Mouse (Mus musculus) liver, adult 2 months (tissue): ENCODE measurements around the gene Defb21. TPM values are rescaled to one million over a fixed set of nuclear protein-coding genes. Genes with fewer than 3 reads are reported as not detected.

Source experiments
- DNase-seq: peaks from one replicate; pipeline ENCODE4 v3.0.0-alpha.2; 2011; ENCODE audit warnings: low read depth, low spot score; ENCODE audit errors: extremely low read depth
- H3K27ac ChIP-seq: fragments of 200-500 bp; replicated peaks from 2 replicates; pipeline ENCODE4 v1.5.1; 2012; ENCODE audit warnings: low read depth, mild to moderate bottlenecking, control low read depth, inconsistent platforms, low read length; ENCODE audit not compliant: insufficient read depth
- H3K27me3 ChIP-seq: fragments of 200-500 bp; 2 replicates; pipeline ENCODE4 v1.6.1; 2012; ENCODE audit warnings: mild to moderate bottlenecking, moderate library complexity, low read length, inconsistent platforms; ENCODE audit not compliant: control insufficient read depth, insufficient read depth
- H3K36me3 ChIP-seq: fragments of 200-500 bp; 2 replicates; pipeline ENCODE4 v1.6.1; 2012; ENCODE audit warnings: low read length, inconsistent platforms; ENCODE audit not compliant: control insufficient read depth, insufficient read depth
- H3K4me1 ChIP-seq: fragments of 200-500 bp; 2 replicates; pipeline ENCODE4 v1.6.1; 2011; ENCODE audit warnings: low read length; ENCODE audit not compliant: control insufficient read depth, insufficient read depth
- H3K4me3 ChIP-seq: fragments of 200-500 bp; 2 replicates; pipeline ENCODE4 v1.5.1; 2011; ENCODE audit warnings: low read depth, mild to moderate bottlenecking, control low read depth, low read length, moderate library complexity; ENCODE audit not compliant: insufficient read depth
- H3K79me2 ChIP-seq: fragments of 200-500 bp; 2 replicates; pipeline ENCODE4 v1.6.1; 2012; ENCODE audit warnings: inconsistent platforms, mild to moderate bottlenecking, low read length, moderate library complexity; ENCODE audit not compliant: control insufficient read depth, insufficient read depth
- H3K9ac ChIP-seq: fragments of 200-500 bp; 2 replicates; pipeline ENCODE4 v1.6.1; 2012; ENCODE audit warnings: low read depth, mild to moderate bottlenecking, control low read depth, inconsistent platforms, low read length
- CTCF ChIP-seq: fragments of 200-500 bp; IDR thresholded peaks from 2 replicates; pipeline ENCODE4 v1.5.1; 2011; ENCODE audit warnings: low read depth, low read length, control low read depth
- POLR2A ChIP-seq: fragments of 200-500 bp; IDR thresholded peaks from 2 replicates; pipeline ENCODE4 v1.6.1; 2011; ENCODE audit warnings: low read length, control low read depth; ENCODE audit not compliant: insufficient read depth; ENCODE audit errors: extremely low read depth
- WGBS: fragments of 180-500 bp; shearing (Covaris S2); methylation state at CpG from one replicate; pipeline ENCODE4 v1.1.7; 2018; 5-methylcytosine and 5-hydroxymethylcytosine counted together
- polyA plus RNA-seq: library from polyadenylated mRNA; depleted of rRNA; stranded (reverse); fragments of >200 nt; gene quantifications from 2 replicates; pipeline ENCODE4 v1.2.3, GENCODE M21; 2012
- total RNA-seq: library from RNA; depleted of rRNA; stranded (reverse); fragments of >200 nt; gene quantifications from 2 replicates; pipeline ENCODE4 v1.2.3, GENCODE M21; 2014

The Defb21 gene
- total and polyA plus RNA-seq, 2 experiments: not detected

DNA sequence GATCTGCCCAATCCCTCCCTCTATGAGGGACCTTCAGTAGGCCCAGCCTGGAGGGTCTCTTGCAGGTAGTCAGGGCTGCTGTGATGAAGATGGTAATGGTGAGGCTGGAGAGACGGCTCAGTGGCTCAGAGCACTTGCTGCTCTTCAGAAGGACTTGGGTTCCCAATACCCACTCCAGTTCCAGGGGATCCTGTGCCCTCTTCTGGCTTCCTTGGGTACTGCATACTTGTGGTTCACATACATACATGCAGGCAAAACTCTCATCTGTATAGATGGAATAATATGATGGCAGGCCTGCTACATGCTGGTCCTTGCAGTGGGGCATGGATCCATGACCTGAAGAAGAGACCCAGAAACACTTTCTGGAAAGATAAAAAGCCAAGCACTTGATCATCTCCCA, 36.2 kb downstream of the Defb21 start:
- Histone ChIP-seq H3K27me3 (no peaks in the 10 kb centered on the region), H3K4me1 (no peaks in the 10 kb centered on the region; the same call in 1 of the 2 replicates), H3K9ac (no peak overlapping the region), H3K79me2 (no peaks in the 10 kb centered on the region), H3K36me3 (no peaks in the 10 kb centered on the region), H3K27ac (no peak overlapping the region), H3K4me3 (no peak overlapping the region)
- WGBS: 86% methylated on average over 1 of the region's 1 CpGs
- no peak for TF ChIP-seq CTCF
- TF ChIP-seq POLR2A: no peak
- DNase-seq: no peak

DNA sequence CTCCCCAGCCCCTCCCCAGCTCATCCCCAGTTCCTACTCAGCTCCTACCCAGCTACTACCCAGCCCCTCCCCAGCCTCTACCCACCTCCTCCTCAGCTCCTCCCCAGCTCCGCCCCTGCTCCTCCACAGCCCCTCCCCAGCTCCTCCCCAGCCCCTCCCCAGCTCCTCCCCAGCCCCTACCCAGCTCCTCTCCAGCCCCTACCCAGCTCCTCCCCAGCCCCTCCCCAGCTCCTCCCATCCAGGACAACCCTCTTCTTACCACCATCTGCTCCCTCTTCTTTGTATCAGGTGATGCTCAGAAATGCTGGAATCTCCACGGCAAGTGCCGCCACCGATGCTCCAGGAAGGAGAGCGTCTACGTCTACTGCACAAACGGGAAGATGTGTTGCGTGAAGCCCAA, 39.6 kb downstream of the Defb21 start:
- Histone ChIP-seq H3K27ac (no peak overlapping the region), H3K4me3 (no peak overlapping the region), H3K79me2 (no peaks in the 10 kb centered on the region), H3K27me3 (no peaks in the 10 kb centered on the region), H3K9ac (no peak overlapping the region), H3K4me1 (peaks cover 2% of the 10 kb centered on the region; the same call in 1 of the 2 replicates), H3K36me3 (no peaks in the 10 kb centered on the region)
- TF ChIP-seq CTCF (no peak), POLR2A (no peak)
- DNase-seq: no peak
- 37% methylated on average over 8 of the region's 8 CpGs for WGBS

DNA sequence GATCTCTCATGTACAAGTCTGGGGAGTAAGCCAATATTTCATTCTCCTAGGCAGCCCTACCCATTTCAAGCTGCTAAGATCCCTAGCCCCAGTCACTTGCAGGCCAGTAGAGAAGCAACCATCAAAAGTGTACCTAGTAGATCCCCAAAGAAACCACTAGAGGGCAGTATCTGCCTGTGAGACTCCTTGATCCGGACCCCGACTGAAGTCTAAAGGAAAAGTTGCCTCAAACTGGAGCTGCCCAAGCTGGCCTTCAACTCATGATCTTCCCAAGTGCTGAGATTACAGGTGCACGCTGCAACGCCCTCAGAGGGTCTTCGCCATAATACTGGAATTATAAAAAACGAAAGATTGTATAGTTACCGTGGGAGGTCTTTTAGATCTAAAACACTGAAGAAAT, 43.0 kb downstream of the Defb21 start:
- TF ChIP-seq POLR2A (no peak), CTCF (peak; percentile 57)
- Histone ChIP-seq H3K9ac (no peak overlapping the region), H3K4me1 (peaks cover 2% of the 10 kb centered on the region; the same call in 1 of the 2 replicates), H3K27ac (no peak overlapping the region), H3K4me3 (no peak overlapping the region), H3K27me3 (no peaks in the 10 kb centered on the region), H3K36me3 (no peaks in the 10 kb centered on the region), H3K79me2 (no peaks in the 10 kb centered on the region)
- 19% methylated on average over 7 of the region's 7 CpGs for WGBS
- DNase-seq: peak; percentile 57

DNA sequence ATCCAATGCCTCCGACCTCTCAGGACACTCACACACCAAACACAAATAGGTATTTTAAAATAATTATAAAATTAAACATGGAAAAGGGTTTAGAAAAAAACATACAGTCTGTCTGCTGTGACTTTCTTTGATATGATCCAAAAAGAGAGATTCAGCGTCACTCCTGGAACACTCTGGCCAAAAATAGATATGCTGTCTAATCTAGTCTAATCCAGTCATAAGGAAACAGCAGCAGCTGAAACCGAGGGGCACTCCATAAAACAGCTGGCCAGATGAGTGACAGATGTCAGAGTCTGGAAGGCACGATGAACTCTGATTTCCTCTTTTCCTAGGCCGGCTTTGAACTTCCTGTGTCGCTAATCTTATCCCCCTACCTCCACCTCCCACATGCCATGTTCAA, 43.9 kb downstream of the Defb21 start:
- H3K4me3 ChIP-seq: no peak overlapping the region
- no peak for DNase-seq
- TF ChIP-seq POLR2A: no peak
- no peak for TF ChIP-seq CTCF
- peaks cover 2% of the 10 kb centered on the region; the same call in 1 of the 2 replicates for H3K4me1 ChIP-seq
- no peaks in the 10 kb centered on the region for H3K79me2 ChIP-seq
- no peaks in the 10 kb centered on the region for H3K27me3 ChIP-seq
- H3K27ac ChIP-seq: no peak overlapping the region
- H3K9ac ChIP-seq: no peak overlapping the region
- WGBS: 80% methylated on average over 6 of the region's 6 CpGs
- H3K36me3 ChIP-seq: no peaks in the 10 kb centered on the region

DNA sequence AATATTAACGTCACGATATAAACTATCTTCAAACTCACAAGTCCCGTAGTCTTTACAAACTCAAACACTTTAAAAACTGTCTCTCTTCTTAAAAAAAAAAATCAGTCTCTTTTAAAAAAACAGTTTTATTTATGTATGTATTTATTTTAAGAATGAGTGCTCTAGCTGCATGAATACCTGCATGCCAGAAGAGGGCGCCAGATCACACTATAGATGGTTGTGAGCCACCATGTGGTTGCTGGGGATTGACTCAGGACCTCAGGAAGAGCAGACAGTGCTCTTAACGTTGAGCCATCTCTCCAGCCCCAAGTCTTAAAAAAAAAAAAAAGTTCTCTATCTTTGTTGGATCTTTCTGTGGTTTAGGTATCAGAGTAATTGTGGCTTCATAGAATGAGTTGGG, 44.8 kb downstream of the Defb21 start:
- Histone ChIP-seq H3K27me3 (no peaks in the 10 kb centered on the region), H3K27ac (no peak overlapping the region), H3K36me3 (no peaks in the 10 kb centered on the region), H3K4me3 (no peak overlapping the region), H3K4me1 (peaks cover 2% of the 10 kb centered on the region; the same call in 1 of the 2 replicates), H3K9ac (no peak overlapping the region), H3K79me2 (no peaks in the 10 kb centered on the region)
- no peak for TF ChIP-seq POLR2A
- peak; percentile 38; the same call in 1 of the 2 replicates for TF ChIP-seq CTCF
- 75% methylated on average over 5 of the region's 5 CpGs for WGBS
- no peak for DNase-seq

DNA sequence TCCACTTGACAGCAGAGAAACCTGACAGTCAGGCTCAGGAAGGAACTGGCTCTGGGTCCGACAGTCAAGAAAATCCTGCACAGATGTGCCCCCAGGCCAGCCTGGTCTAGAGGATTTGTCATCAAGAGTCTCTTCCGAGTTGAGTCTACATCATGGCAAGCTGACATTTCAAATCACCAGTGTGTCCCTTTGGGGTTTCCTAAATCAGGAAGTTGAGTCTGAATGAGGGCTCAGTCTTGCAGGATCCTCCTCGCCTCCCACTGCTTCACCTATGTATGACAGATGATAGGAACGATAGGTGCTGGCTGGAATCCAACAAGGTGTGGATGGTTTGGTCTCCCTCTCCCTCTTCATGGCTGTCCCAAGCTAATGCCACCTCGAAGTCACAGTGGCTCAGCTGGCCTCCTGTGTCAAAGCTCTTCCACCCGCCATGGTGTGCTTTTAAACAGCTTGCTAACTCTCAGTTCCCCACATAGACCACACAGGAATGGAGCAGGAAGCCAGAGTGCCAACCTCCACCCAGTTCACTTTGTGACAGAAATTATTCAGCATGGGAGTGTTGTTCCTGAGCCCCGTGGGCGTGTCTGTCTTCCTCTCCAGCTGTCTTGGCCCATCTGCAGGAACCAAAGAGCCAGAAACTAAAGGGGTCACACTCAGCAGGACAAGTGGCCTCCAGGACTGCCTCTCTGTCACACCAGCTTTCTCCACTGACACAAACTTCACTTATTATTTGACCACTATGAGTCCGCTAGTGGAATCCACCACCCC, 48.0 kb downstream of the Defb21 start:
- WGBS: 78% methylated on average over 9 of the region's 9 CpGs
- no peak overlapping the region for H3K27ac ChIP-seq
- TF ChIP-seq CTCF (no peak), POLR2A (no peak)
- no peaks in the 10 kb centered on the region for H3K79me2 ChIP-seq
- H3K4me3 ChIP-seq: no peak overlapping the region
- H3K4me1 ChIP-seq: no peaks in the 10 kb centered on the region
- H3K9ac ChIP-seq: no peak overlapping the region
- no peak for DNase-seq
- no peaks in the 10 kb centered on the region for H3K27me3 ChIP-seq
- no peaks in the 10 kb centered on the region for H3K36me3 ChIP-seq
